Mouse (Mus musculus) myocyte (in vitro differentiated cells): ENCODE data around the gene Uaca.

ENCODE experiments used
- MYOD1 ChIP-seq, 3 experiments: IDR thresholded peaks; one replicate each; pipeline ENCODE4 v1.6.1; 2011; ENCODE audit warnings: control low read depth in 2 of 3, low read depth in 2 of 3, mild to moderate bottlenecking in 2 of 3, moderate library complexity in 1 of 3; ENCODE audit not compliant: insufficient read length in 2 of 3, control insufficient read depth in 1 of 3
- POLR2A ChIP-seq: IDR thresholded peaks from one replicate; pipeline ENCODE4 v1.6.1; 2011; ENCODE audit warnings: low read depth, mild to moderate bottlenecking, control low read depth, moderate library complexity; ENCODE audit not compliant: insufficient read length
- TCF12 ChIP-seq: IDR thresholded peaks from one replicate; pipeline ENCODE4 v1.6.1; 2011; ENCODE audit warnings: mild to moderate bottlenecking, control low read depth; ENCODE audit not compliant: poor library complexity, insufficient read depth, severe bottlenecking
- USF1 ChIP-seq: IDR thresholded peaks from one replicate; pipeline ENCODE4 v1.6.1; 2011; ENCODE audit warnings: low read depth, mild to moderate bottlenecking, control low read depth, moderate library complexity

DNA sequence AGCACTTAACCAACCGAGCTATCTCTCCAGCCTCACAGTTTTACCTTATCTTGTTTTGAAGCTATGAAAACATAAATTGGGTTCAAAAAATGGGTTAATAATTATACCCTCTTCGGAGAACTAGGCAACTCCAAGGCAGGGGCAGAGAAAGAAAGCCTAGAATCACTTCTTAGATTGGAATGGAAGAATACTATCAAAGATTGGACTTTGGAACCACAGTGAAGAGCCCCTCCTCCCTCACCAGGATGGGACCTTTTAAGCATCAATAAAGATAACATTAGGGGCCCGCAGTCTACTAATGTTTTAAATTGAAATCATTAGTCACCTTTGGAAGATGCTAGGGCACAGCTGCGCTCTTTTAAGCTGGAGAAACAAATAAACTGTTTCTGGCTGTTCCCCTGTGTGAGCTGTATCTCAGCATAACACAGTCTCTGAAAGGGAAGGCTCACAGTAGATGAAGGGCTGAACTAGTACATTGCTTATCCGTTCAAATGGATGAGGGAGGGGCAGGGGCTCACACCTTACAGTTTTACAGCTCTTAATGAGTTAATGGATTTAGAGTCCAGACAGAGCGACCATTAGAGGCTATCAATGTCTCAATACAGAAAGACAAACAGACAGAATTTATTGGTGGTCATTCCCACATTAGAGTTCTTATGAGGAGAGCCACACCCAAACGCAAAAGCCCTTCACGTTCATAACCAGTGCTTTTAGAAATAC lies 6.5 kb downstream of the Uaca start:
- TF ChIP-seq POLR2A = no peak
- no peak for TF ChIP-seq MYOD1 (IDR thresholded peaks at IDR 0.05; ENCODE audit: control insufficient read depth in 1 of 3, insufficient read length in 2 of 3, low read depth in 2 of 3)
- TF ChIP-seq TCF12 = no peak
- TF ChIP-seq USF1 = no peak
